Mouse (Mus musculus) 416B (cell line): Measurements from ENCODE around the gene Ptpn6.

Experiments
- DNase-seq: peaks from one replicate; pipeline ENCODE4 v3.0.0; 2011; ENCODE audit warnings: low read depth

The Ptpn6 gene

GRCm38 (mm10) chr6:124738511-124739023 lies at the start of gene Ptpn6:
Gene Ptpn6, minus strand, starts transcription at chr6:124738714.
- DNase-seq, result peak; percentile 84

DNA sequence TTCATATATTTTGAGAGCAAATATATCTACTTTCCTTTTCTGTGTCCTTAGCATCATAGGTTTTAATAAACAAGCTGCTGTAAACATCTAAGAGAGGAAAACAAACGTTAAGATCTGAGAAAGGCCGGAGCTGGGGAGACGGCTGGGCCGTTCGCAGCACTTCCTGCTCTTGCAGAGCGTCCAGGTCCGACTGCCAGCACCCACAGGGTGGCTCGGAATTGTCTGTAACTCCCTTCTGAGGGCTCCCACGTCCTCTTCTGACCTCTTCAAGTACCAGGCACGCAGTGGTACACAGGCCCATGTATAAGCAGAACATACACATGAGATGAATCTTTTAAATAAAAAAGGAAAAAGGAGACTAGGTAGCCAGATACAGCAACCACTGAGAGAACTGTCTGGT lies 49.2 kb upstream of the Ptpn6 start:
- no peak for DNase-seq

DNA sequence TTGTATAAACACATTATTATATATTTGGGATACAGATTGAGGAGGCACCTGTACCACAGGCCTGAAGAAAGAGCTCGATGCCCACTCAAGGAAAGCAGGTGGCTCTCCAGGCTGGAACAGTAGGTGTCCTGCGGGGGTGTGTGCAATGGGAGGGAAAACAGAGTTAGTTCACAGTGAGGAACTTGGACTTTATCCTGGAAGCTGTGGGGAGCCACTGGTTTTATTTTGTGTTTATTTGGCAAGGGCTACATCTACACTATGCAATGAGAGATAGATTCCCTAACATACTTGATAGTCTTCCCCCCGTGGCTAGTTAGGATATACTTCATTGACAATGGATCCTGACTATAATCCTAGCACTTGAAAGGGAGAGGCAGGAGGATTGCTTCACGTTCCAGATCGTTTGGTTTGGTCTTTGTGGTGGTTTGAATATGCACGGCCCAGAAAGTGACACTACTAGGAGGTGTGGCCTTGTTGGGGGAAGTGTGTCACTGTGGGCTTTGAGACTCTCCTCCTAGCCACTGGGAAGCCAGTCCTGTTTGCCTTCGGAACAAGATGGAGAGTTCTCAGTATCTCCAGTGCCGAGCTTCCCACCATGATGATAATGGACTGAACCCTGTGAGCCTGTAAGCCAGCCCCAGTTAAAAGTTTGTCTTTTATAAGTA lies 48.4 kb upstream of the Ptpn6 start:
- DNase-seq, result peak; percentile 89

- peak; percentile 53 for DNase-seq
These were observed 43.9 kb upstream of the Ptpn6 start for GRCm38 (mm10) chr6:124782436-124782835.

DNA sequence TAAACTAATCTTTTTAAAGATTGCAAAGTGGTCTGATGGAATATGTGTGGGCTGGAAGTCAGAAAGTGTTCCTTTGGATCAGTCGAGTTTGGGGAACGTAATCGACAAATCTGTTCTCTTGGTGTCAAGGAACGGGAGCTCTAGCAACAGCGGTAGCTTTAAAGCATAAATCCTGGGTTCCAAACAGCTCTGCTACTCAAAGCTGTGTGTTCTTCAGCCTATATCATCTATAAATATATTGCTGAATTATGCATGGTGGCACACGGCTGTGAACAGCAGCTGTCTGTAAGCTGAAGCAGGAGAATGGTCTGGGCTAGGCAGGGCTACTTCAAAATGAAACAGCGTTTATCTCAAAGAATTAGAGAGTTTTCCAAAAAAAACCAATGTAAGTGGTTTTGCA lies 42.4 kb upstream of the Ptpn6 start:
- no peak for DNase-seq

GRCm38 (mm10) chr6:124779984-124780416 lies 41.5 kb upstream of the Ptpn6 start:
- no peak for DNase-seq

DNA sequence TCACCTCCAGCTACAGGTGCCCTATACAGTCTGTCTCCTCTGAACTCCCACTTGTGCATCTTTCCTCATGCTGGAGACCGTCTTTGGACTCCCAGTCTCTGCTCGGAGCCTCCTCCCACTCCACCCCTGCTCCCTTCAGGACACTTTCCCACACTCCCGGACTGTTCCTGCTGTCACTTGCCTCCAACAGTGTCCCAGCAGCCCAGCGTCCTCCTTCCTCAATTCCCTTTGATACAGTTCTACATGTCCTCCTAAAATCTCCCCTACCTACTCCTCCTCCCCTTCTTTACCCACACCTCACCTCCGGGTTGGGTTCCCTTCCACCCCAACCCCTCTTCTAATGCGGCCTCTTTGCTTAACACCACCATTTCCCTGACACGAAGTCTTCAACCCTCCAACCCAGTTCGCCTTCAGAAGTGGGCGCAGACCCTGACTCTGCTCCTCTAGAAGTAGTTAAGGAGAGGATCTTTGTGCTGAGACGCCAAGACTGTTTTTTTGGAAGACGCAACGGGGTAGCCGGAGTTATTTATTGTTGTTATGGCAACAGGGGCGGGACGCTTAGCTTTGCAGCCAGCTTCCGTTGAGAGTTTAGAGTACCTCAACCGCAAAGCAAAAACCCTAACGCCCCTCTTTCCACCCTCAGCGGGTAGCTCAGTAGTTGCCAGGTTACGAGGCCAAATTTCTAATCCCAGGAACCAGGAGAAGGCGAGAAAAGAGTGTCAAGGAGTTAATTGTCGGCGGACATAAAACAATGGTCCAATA lies 40.9 kb upstream of the Ptpn6 start, which contains the start of gene Lrrc23:
Lrrc23 (minus strand) TSS at position 506 of the 762 bp plus-strand sequence.
- no peak for DNase-seq

DNA sequence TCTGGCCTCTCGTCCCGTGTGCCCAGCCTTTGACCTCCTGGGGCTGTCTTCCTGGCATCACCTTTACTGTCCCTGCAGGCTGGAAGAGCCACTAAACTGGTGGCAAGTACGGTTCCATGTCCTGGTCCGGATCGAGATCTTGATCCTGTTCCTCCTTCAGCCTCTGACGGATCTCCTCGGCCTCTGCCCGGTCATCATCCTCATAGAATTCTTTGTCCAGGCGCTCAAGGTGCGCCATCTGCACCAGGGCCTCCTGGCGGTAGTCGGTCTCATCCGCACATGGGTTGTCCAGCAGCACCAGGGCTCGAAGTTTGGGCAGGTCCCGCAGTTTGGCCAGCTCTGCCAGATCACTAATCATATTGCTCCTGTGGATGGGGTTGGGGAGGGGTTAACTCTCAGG lies 32.0 kb upstream of the Ptpn6 start:
- no peak for DNase-seq

DNA sequence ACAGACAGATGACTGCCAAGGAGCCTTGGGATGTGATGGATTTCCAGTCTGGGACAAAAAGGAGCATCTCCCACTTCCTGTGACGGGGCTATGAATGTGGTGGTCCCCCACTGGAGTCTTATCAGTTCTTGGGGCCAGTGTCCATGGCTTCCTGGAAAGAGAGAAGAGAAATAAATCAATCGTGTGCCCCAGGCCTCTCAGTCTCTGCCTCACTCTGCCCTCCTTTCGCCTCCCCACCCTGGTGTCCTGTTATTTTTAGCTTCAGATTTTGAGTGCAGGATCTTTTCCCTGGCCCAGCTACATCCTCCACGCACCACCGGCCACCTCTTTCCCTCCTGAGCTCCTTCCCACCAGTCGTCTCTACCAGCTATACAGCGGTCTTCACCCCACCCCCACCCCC lies 31.5 kb upstream of the Ptpn6 start:
- DNase-seq, result no peak

- DNase-seq, result no peak
These were observed 30.7 kb upstream of the Ptpn6 start, which contains the start of gene Eno2 for GRCm38 (mm10) chr6:124769101-124769765. Gene Eno2, minus strand, starts transcription at chr6:124769673.

DNA sequence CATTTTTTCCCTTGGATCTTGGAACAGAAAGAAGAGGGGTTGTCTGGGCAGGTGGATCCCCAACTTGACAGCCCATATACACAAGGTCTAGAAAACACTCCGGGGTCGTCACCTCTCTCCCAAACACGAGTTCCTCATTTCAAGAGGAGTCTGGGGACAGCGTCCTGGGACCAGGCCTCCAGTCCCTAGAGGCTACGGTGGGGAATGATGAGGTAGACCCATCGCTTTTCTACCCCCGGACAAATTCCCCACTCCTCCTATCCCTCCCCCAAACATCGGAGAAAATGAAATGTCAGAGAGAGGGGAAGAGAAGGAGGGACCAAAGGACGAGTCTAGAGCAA lies 30.2 kb upstream of the Ptpn6 start:
- no peak for DNase-seq

GRCm38 (mm10) chr6:124767920-124768703 lies 29.6 kb upstream of the Ptpn6 start:
- no peak for DNase-seq

DNA sequence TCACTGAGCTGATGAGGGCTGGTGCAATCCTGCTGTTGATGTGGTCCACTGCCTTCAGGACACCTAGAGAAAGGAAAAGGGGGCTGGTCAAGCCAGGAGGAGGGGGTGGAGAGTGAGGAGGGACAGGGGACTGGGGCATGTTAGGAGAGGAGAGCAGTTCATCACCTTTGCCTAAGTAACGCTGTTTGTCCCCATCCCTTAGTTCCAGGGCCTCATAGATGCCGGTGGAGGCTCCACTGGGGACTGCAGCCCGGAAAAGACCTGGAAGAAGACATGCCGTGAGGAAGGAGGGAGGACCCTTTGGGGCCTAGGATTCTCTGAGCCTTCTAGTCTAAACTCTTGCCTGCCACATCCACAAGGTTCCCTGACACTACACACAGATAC lies 29.0 kb upstream of the Ptpn6 start:
- DNase-seq, result no peak

DNA sequence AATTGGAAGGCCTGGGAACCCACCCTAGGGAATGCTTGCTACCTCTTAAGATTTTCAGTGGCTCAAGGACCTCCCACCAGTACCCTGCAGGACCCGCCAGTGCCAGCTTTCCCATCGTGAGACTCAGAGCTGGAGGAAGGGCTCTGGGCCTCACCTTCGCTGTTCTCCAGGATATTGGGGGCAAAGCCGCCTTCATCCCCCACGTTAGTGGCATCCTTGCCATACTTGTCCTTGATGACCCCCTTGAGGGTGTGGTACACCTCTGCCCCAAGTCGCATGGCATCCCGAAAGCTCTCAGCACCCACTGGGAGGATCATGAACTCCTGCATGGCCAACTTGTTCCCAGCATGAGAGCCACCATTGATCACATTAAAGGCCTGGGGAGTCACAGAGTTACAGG lies 27.4 kb upstream of the Ptpn6 start:
- DNase-seq, result no peak

GRCm38 (mm10) chr6:124759259-124759658 lies 20.7 kb upstream of the Ptpn6 start:
- peak; percentile 97 for DNase-seq

- no peak for DNase-seq
These were observed 20.3 kb upstream of the Ptpn6 start for GRCm38 (mm10) chr6:124758849-124759232.

DNA sequence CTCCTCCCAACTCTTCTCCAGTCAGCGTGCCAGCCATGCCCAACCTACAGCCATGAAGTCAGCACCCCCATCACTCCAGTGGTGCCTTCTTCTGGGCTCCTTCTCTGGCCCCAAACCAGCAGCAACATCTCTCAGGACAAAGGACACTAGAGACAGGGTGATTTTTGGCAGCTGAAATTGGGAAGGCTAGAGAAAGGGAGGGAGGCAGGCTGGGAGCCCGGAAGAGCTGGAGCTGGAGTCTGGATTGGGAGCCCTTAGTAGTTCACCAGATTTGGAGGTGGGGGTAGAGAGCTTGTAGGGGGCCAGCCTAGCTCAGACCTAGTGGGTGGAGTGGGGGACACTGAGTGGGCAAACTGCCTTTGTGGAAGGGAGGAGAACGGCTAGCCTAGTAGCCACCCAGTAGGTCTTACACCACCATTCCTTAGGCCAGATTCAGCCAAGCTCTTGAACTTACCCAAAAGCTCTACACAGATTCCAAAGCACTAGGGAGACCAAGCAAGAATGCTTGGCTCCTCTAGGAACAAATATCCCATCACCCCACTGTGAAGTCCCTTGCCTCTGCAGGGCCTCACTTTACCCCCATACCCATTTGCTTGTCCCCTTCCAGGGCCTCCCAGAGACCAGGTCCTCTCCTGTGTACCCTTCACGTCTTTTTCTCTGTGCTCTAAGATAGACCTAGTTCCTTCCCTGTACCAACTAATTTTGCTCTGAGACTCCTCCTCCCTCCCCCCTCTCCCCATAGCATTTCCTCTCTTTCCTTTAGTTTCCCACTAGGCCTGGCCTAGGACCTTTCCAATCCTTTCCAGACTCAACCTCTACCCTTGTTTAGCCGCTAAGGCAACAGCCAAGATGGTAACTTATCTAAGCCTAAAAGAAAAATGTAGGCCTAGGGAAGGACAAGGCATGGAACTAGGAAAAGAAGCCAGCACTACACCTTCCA lies 19.7 kb upstream of the Ptpn6 start:
- DNase-seq, result peak; percentile 56

GRCm38 (mm10) chr6:124757351-124757880 lies 18.9 kb upstream of the Ptpn6 start:
- peak; percentile 36 for DNase-seq

- DNase-seq, result peak; percentile 72
These were observed 18.3 kb upstream of the Ptpn6 start for GRCm38 (mm10) chr6:124756652-124757350.
